9 mouse cellular contexts compared by ENCODE assay signal in the genomic region with DNA sequence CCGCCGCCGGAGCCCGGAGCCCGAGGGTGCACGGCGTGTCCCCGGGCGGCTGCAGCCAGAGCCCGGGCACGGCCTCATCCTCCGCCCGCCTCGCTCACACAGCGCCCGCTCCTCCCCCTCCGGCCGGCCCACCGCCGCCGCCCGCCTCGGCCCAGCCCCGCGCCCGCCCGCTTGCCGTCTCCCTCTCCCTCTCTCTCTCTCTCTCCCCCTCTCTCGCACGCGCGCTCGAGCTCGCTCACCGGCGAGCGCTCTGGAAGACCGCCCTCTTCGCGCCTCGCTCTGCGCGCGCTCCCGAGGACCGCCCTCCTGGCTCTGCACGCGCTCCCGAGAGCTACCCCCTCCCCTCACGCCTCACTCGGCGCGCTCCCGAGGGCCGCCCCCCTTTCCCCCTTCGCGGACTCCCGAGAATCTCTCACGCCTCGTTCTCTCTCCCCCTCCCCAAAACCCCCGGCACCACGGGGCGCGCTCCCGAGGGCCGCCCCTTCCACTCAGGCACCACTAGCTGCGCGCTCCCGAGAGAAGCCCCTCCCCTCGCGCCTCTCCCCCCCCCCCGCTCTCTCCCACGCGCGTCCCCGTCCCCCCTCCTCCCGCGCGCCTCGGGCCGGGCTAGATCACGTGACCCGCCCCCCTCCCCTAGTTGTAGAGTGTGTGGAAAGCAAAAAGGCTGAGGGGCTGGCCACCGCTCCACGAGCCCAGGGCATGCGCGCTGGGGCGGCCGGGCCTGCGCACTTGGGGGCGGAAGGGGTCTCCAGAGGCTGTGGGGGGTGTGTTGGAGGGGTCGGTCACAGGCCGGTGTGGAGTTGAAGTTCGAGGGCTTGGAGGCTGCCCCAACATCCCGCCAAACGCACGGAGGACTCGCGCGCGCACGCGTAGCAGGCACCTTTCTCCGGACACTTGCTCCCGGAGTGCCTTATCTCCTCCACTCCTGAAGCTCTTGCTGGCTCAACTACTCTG. TPM values are rescaled to one million over a fixed set of nuclear protein-coding genes. Genes with fewer than 3 reads are reported as not detected.
A peak's percentile ranks its signal among the peaks of the same experiment; 100 is the strongest.
DNase-seq lines count a peak whose midpoint lies in the region; TF ChIP-seq lines count a peak whose summit lies in the region.
"Had no signal": no experiment of that assay in that cellular context is flagged by ENCODE, and none has a peak within 500 bp of the region (broad histone marks: within the 10 kb centered on the region; RNA-seq: fewer than 3 reads in every experiment).

A gene (minus strand): TSS at position 227 of the 954 bp plus-strand sequence.

- TF ChIP-seq POLR2A in lung, adult 2 months (IDR thresholded peaks at IDR 0.05; ENCODE audit: borderline replicate concordance, extremely low read depth, low read depth, low read length) = no peak

- intact Hi-C loops in heart, postnatal 36 days (cut with DNase I) = loop anchor here (2.0 to 5.0 kb wide), 5 partner anchors 56 to 313 kb away; no protein-coding TSS in a partner anchor

- under 1% methylated on average over 96 of the region's 105 CpGs for WGBS in lung, adult 2 months

- TF ChIP-seq CTCF in lung, adult 2 months (IDR thresholded peaks at IDR 0.05; ENCODE audit: insufficient read depth, low read length) = no peak

- no peaks in the 10 kb centered on the region for H3K4me1 ChIP-seq in lung, adult 2 months (ENCODE audit: control insufficient read depth, insufficient read depth, low read length)

- peak; percentile 94 for DNase-seq in ES-CJ7 (ENCODE audit: low read depth, low spot score)
- DNase-seq in cerebellum, adult 18-20 months = peak; percentile 90 to 91
- DNase-seq in forelimb bud, embryonic 11.5 days (ENCODE audit: low read depth, low spot score) = peak; percentile 93
- peak; percentile 86 to 89 for DNase-seq in heart, postnatal 36 days
- peak; percentile 72 to 81 for DNase-seq in layer of hippocampus, adult 8-10 months (ENCODE audit: low spot score in 2 of 2)
- DNase-seq in lung, adult 2 months = peak; percentile 69
- peak; percentile 81 for DNase-seq in ovary, postnatal 10 days (ENCODE audit: low spot score)
- peak; percentile 73 for DNase-seq in thymus, postnatal 14 days

- peak within 1 kb of the TSS; percentile 67 for H3K4me3 ChIP-seq in lung, adult 2 months (replicated peaks; ENCODE audit: extremely low read depth, low read depth, low read length)

RNA-seq across cellular contexts. Expression of the gene that starts here (rescaled TPM):
- 10 to 100 TPM; 28.8 to 35.3 TPM for total RNA-seq in heart, postnatal 36 days (2021)
- 100 to 1,000 TPM; 126 to 150 (median 139) TPM for total RNA-seq in layer of hippocampus, adult 8-10 months (2022)
- polyA plus RNA-seq in lung, adult 2 months (2012; rRNA removed) = 8.3 and 9.6 TPM in 2 replicates
- total RNA-seq: MEL had no signal

Comparison
In these comparisons a context has a peak if more than half of its experiments do, and no peak if none do; other contexts are left out.
1. Peak in every context shown above with its lines: DNase-seq and H3K4me3 ChIP-seq.